Mouse (Mus musculus) heart, embryonic 13.5 days (tissue): Measurements from ENCODE around the gene Arhgap15. TPM values are rescaled to one million over a fixed set of nuclear protein-coding genes. Genes with fewer than 3 reads are reported as not detected.

Experiments
- ATAC-seq: fragments of 200-750 bp; cut with Nextera tagmentation; 2 replicates; pipeline ENCODE4 v1.8.0; 2017; ENCODE audit warnings: moderate TSS enrichment; ENCODE audit not compliant: insufficient number of reproducible peaks, low FRiP score, low TSS enrichment; ENCODE audit errors: extremely low read depth
- H3K27ac ChIP-seq: fragments of 300-500 bp; sonication (generic); replicated peaks from 2 replicates; pipeline ENCODE4 v1.5.1; 2015; ENCODE audit warnings: moderate library complexity, mild to moderate bottlenecking, inconsistent platforms
- H3K27me3 ChIP-seq: fragments of 300-500 bp; sonication (generic); replicated peaks from 2 replicates; pipeline ENCODE4 v1.6.1; 2015; ENCODE audit warnings: mild to moderate bottlenecking, inconsistent platforms
- H3K36me3 ChIP-seq: fragments of 300-500 bp; sonication (generic); 2 replicates; pipeline ENCODE4 v1.6.1; 2015; ENCODE audit warnings: mild to moderate bottlenecking, inconsistent platforms
- H3K4me1 ChIP-seq: fragments of 300-500 bp; sonication (generic); 2 replicates; pipeline ENCODE4 v1.6.1; 2015; ENCODE audit warnings: inconsistent platforms
- H3K4me2 ChIP-seq: fragments of 300-500 bp; sonication (generic); 2 replicates; pipeline ENCODE4 v1.6.1; 2015; ENCODE audit warnings: inconsistent platforms, mild to moderate bottlenecking, moderate library complexity
- H3K4me3 ChIP-seq: fragments of 300-500 bp; sonication (generic); 2 replicates; pipeline ENCODE4 v1.5.1; 2015; ENCODE audit warnings: moderate library complexity, mild to moderate bottlenecking, inconsistent platforms
- H3K9ac ChIP-seq: fragments of 300-500 bp; sonication (generic); 2 replicates; pipeline ENCODE4 v1.6.1; 2015; ENCODE audit warnings: inconsistent platforms, mild to moderate bottlenecking, moderate library complexity
- H3K9me3 ChIP-seq: fragments of 300-500 bp; sonication (generic); 2 replicates; pipeline ENCODE4 v1.6.1; 2016; ENCODE audit warnings: inconsistent platforms
- WGBS: fragments of 180-500 bp; shearing (Covaris S2); methylation state at CpG from one replicate; pipeline ENCODE4 v1.1.7; 2015; ENCODE audit warnings: mixed read lengths; 5-methylcytosine and 5-hydroxymethylcytosine counted together
- polyA plus RNA-seq: library from polyadenylated mRNA; unstranded; fragments of >200 nt; fragmentation: Nextera tagmentation; extraction: Ambion mirVana; gene quantifications from 2 replicates; pipeline ENCODE4 v1.2.1, GENCODE M21; 2015

The Arhgap15 gene
- polyA plus RNA-seq, 1 experiment from 2014 or later = 0.87 TPM

DNA sequence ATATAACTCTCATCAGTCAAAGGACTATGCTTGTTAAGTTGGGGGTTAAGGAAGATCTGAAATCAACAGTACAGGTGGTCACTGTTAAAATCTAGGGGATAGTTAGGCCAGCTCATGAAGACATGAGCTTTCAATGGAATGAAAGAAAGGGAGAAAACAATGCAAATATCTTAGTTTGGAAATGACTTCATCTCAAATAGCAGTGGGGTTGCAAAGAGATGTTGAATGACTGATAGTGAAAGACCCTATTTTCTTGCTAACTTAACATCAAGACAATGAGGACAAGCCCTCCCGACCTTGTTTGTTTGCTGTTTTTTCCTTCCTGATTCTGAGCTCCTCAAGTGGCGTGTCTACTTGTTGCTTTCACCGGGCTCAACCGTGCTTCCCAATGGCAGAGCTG, 597.6 kb downstream of the Arhgap15 start:
- no peak for ATAC-seq
- whole genome bisulfite sequencing = 84% methylated on average over 4 of the region's 4 CpGs

DNA sequence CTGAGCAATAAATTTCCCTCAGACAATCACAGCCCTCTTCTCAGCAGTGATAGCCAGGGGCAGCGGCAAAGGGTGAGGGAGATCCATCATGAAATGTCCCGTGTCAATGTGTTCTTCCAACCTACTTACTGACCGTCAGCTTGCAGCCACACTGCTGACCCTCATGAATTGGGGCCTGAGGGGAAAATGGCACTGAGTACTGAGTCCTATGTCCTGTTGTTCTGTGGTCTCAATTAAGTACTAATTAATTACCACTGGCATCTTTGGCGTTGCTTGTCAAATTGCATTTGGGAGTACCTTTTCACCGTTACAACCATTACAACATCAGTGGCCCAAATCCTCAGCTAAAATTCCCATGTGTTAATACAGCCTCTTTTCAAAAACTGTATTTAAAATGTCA, 599.2 kb downstream of the Arhgap15 start:
- ATAC-seq = no peak
- Histone ChIP-seq H3K36me3 (no peaks in the 10 kb centered on the region), H3K4me2 (no peak overlapping the region), H3K4me3 (no peak overlapping the region), H3K9me3 (no peaks in the 10 kb centered on the region), H3K9ac (no peak overlapping the region), H3K27me3 (no peaks in the 10 kb centered on the region), H3K27ac (no peak overlapping the region), H3K4me1 (peaks cover 3% of the 10 kb centered on the region)
- 81% methylated on average over 5 of the region's 5 CpGs for WGBS

More for the DNA sequence above, 597.6 kb downstream of the Arhgap15 start:
- no peak overlapping the region for H3K4me2 ChIP-seq
- H3K4me3 ChIP-seq = no peak overlapping the region
- H3K36me3 ChIP-seq = no peaks in the 10 kb centered on the region
- no peaks in the 10 kb centered on the region for H3K27me3 ChIP-seq
- H3K27ac ChIP-seq = no peak overlapping the region
- H3K9ac ChIP-seq = no peak overlapping the region
- H3K9me3 ChIP-seq = no peaks in the 10 kb centered on the region
- no peaks in the 10 kb centered on the region for H3K4me1 ChIP-seq

DNA sequence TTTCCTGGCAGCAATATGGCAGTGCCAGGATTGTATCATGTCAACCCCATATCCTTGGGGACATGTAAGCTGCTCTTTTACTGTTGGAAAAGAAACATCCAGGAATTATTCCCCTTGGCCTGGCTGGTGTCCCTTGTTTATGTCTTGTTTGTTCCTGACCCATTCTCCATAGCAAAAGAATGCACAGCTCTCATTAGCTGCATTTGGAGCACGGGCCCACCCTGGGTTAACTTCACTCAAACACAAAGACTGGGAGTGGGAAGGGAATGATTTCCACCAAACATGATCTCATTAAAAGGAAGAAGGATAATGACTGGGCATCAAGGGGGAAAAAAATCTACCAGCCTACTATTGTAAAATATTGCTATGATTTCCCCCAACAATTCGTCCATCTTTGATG, 600.5 kb downstream of the Arhgap15 start:
- no peak overlapping the region for H3K4me2 ChIP-seq
- H3K36me3 ChIP-seq = no peaks in the 10 kb centered on the region
- no peaks in the 10 kb centered on the region for H3K9me3 ChIP-seq
- H3K9ac ChIP-seq = no peak overlapping the region
- peaks cover 6% of the 10 kb centered on the region for H3K4me1 ChIP-seq
- H3K27ac ChIP-seq = no peak overlapping the region
- H3K4me3 ChIP-seq = no peak overlapping the region
- no peaks in the 10 kb centered on the region for H3K27me3 ChIP-seq
- ATAC-seq = no peak
- 84% methylated on average over 2 of the region's 2 CpGs for WGBS

DNA sequence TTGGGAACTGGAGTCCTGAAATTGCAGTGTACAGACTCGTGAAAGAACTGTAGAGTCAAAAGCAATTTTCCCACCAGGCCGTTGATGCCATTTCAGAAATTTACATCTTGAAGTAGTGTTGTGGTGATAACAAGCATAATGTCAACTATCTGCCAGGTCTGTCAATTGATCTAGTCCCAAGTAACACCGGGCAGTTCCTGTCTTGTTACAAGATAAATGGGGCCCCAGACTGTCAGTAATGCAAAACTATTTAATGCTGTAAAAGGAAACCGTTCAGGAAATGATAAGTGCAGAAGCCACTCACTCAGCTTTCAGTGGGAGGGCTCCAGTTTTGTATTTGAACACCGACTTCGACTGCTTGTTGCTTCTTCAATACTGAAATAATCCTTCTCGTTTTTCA, 604.3 kb downstream of the Arhgap15 start:
- 27% methylated on average over 7 of the region's 7 CpGs for WGBS
- Histone ChIP-seq H3K36me3 (no peaks in the 10 kb centered on the region), H3K4me3 (no peak overlapping the region), H3K27ac (no peak overlapping the region), H3K9me3 (no peaks in the 10 kb centered on the region), H3K9ac (no peak overlapping the region), H3K27me3 (no peaks in the 10 kb centered on the region), H3K4me1 (peaks cover 6% of the 10 kb centered on the region), H3K4me2 (no peak overlapping the region)
- no peak for ATAC-seq

- Histone ChIP-seq H3K9me3 (no peaks in the 10 kb centered on the region), H3K4me2 (no peak overlapping the region), H3K9ac (no peak overlapping the region), H3K4me3 (no peak overlapping the region), H3K4me1 (peaks cover 6% of the 10 kb centered on the region), H3K27me3 (no peaks in the 10 kb centered on the region), H3K27ac (no peak overlapping the region), H3K36me3 (no peaks in the 10 kb centered on the region)
- 72% methylated on average over 4 of the region's 4 CpGs for WGBS
- ATAC-seq = no peak
Measured at GRCm38 (mm10) chr2:44353594-44353993, 605.0 kb downstream of the Arhgap15 start.

- no peak overlapping the region for H3K9ac ChIP-seq
- no peaks in the 10 kb centered on the region for H3K36me3 ChIP-seq
- no peak for ATAC-seq
- H3K4me2 ChIP-seq = no peak overlapping the region
- H3K4me1 ChIP-seq = peaks cover 6% of the 10 kb centered on the region
- H3K9me3 ChIP-seq = no peaks in the 10 kb centered on the region
- H3K27me3 ChIP-seq = no peaks in the 10 kb centered on the region
- H3K4me3 ChIP-seq = no peak overlapping the region
- no peak overlapping the region for H3K27ac ChIP-seq
- WGBS = 66% methylated on average over 4 of the region's 4 CpGs
Measured at GRCm38 (mm10) chr2:44354786-44355185, 606.2 kb downstream of the Arhgap15 start.

DNA sequence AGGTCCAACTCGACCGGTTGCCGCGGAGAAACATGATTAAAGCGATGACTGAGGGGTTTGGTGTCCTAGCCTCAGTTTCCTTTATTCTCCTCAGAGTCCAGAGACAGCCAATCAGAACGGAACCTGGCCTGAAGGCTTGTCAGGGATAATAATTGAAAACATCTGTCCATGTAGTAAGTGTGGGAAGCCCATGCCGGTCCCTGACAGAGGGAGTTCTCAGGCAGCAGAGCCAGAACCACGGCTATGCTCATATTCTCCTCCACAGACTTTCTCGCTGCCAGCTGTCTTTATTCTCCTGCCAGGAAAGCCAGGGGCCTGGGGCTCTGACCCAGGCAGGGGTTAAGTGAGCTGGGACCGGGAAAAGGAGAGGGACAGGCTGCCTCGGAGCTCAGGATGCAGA, 606.7 kb downstream of the Arhgap15 start:
- 0 out of 2 replicates have a peak overlapping the region, but pooled peaks have one; percentile 4 for H3K4me2 ChIP-seq
- ATAC-seq = no peak

DNA sequence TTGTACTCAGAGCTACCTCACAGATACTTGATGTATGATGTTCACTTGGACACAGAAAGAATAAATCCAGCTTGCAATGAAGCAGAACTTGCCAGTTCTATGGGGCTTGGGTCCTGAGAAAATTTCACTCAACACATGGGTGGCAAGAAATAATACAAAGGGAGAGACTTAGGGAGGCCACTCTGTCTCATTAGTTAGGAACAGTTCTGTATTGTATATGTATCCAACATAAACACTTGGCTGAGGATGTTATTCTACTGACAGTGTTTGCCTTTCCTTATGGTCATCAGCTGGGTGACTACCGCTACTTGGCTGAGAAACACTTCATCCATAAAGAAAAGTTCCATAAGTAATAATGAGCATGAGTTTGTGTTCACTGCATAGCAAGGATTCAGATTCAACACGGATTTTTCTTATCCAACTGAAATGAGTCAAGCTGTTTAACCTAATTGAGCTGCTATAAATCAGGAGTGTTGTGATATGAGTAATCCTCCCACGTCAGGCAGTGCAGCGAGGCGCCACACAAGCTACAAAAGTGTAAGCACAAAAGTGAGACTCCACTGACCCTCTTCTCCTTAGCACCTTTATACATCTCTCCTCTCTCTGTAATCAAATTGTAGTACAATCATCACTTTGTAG, 607.7 kb downstream of the Arhgap15 start:
- 68% methylated on average over 5 of the region's 5 CpGs for WGBS
- no peak overlapping the region for H3K27ac ChIP-seq

More for the DNA sequence above, 606.7 kb downstream of the Arhgap15 start:
- no peak overlapping the region for H3K4me3 ChIP-seq
- no peak overlapping the region for H3K9ac ChIP-seq
- no peaks in the 10 kb centered on the region for H3K9me3 ChIP-seq
- H3K36me3 ChIP-seq = no peaks in the 10 kb centered on the region
- WGBS = 67% methylated on average over 11 of the region's 11 CpGs
- peaks cover 6% of the 10 kb centered on the region for H3K4me1 ChIP-seq
- H3K27ac ChIP-seq = no peak overlapping the region
- no peaks in the 10 kb centered on the region for H3K27me3 ChIP-seq

GRCm38 (mm10) chr2:44356887-44357251, 608.2 kb downstream of the Arhgap15 start:
- Histone ChIP-seq H3K9me3 (no peaks in the 10 kb centered on the region), H3K9ac (no peak overlapping the region), H3K4me1 (peaks cover 6% of the 10 kb centered on the region), H3K27me3 (no peaks in the 10 kb centered on the region), H3K4me2 (no peak overlapping the region), H3K27ac (no peak overlapping the region), H3K36me3 (no peaks in the 10 kb centered on the region), H3K4me3 (no peak overlapping the region)
- ATAC-seq = no peak
- WGBS = 76% methylated on average over 6 of the region's 6 CpGs

More for the DNA sequence above, 607.7 kb downstream of the Arhgap15 start:
- Histone ChIP-seq H3K9me3 (no peaks in the 10 kb centered on the region), H3K9ac (no peak overlapping the region), H3K27me3 (no peaks in the 10 kb centered on the region), H3K36me3 (no peaks in the 10 kb centered on the region), H3K4me2 (no peak overlapping the region), H3K4me3 (no peak overlapping the region), H3K4me1 (peaks cover 6% of the 10 kb centered on the region)
- no peak for ATAC-seq

DNA sequence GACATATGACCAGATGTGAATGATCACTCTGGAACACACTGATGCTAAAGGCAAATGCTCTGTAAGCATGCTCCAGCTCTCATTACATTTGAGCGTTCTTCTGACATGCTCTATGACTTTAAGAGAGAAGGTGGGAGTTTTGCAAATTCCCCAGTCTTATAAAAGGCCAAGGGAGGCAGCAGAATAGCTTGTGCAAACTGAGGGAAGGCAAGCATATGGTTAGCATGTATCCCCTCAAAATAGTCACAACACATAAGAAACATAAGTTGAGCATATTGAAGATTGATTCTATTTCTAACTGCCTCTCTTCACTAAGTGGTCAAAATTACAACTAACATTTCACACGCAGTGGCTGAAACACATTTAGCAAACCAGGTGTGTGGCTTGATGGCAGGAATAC, 631.6 kb downstream of the Arhgap15 start:
- ATAC-seq = no peak
- no peak overlapping the region for H3K9ac ChIP-seq
- no peaks in the 10 kb centered on the region for H3K4me1 ChIP-seq
- no peaks in the 10 kb centered on the region for H3K27me3 ChIP-seq
- 74% methylated on average over 2 of the region's 2 CpGs for WGBS
- H3K4me2 ChIP-seq = no peak overlapping the region
- H3K27ac ChIP-seq = no peak overlapping the region
- no peak overlapping the region for H3K4me3 ChIP-seq
- no peaks in the 10 kb centered on the region for H3K9me3 ChIP-seq
- H3K36me3 ChIP-seq = no peaks in the 10 kb centered on the region

DNA sequence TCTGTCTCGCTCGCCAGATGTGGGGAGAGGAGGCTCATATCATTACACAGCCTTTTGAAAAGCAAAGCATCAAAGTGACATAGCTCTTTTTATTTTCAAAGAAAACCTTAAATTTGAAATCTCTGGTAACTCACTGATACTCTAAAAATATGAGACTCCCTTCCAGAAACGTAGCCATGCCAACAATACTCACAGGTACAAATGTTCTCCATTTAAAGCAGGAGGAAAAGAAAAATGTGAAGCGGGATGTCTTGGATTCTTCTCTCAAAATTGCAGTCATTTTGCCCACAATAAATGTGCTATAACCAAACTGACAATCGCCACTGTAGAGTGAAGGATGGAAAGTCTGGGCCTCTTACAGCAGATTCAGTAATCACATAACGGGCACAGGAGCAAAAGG, 635.9 kb downstream of the Arhgap15 start:
- no peaks in the 10 kb centered on the region for H3K36me3 ChIP-seq
- no peak overlapping the region for H3K9ac ChIP-seq
- H3K9me3 ChIP-seq = no peaks in the 10 kb centered on the region
- H3K27me3 ChIP-seq = no peaks in the 10 kb centered on the region
- WGBS = 71% methylated on average over 6 of the region's 6 CpGs
- ATAC-seq = no peak
- no peaks in the 10 kb centered on the region for H3K4me1 ChIP-seq
- no peak overlapping the region for H3K4me2 ChIP-seq
- H3K27ac ChIP-seq = no peak overlapping the region
- H3K4me3 ChIP-seq = no peak overlapping the region

- Histone ChIP-seq H3K36me3 (no peaks in the 10 kb centered on the region), H3K27ac (no peak overlapping the region), H3K4me3 (no peak overlapping the region), H3K4me1 (no peaks in the 10 kb centered on the region), H3K9me3 (no peaks in the 10 kb centered on the region), H3K4me2 (no peak overlapping the region), H3K27me3 (no peaks in the 10 kb centered on the region), H3K9ac (no peak overlapping the region)
- ATAC-seq = no peak
- WGBS = 71% methylated on average over 4 of the region's 4 CpGs
Measured at GRCm38 (mm10) chr2:44389556-44389955, 640.9 kb downstream of the Arhgap15 start.
